Comparison of ENCODE assay signal across 8 mouse cellular contexts in genomic region chr15:5107686-5108654, GRCm38 (mm10). TPM values are rescaled to one million over a fixed set of nuclear protein-coding genes. Genes with fewer than 3 reads are reported as not detected.
A peak's percentile ranks its signal among the peaks of the same experiment; 100 is the strongest.
DNase-seq lines count a peak whose midpoint lies in the region; ATAC-seq and TF ChIP-seq lines count a peak whose summit lies in the region.

Card6 (minus strand) TSS chr15:5108539.

- TF ChIP-seq POLR2A in bone marrow, adult 2 months (IDR thresholded peaks at IDR 0.05; ENCODE audit: borderline replicate concordance, control insufficient read depth, low read depth, low read length): no peak

- no peak for TF ChIP-seq CTCF in bone marrow, adult 2 months (IDR thresholded peaks at IDR 0.05; ENCODE audit: control insufficient read depth, insufficient read depth, low read length)
- no peak for TF ChIP-seq CTCF in liver, embryonic 14.5 days (IDR thresholded peaks at IDR 0.05; ENCODE audit: low read depth)

- no peak within 1 kb of the TSS for H3K9ac ChIP-seq in hindbrain, embryonic 16.5 days (ENCODE audit: low read depth, low read length)
- H3K9ac ChIP-seq in liver, embryonic 14.5 days (replicated peaks): peak within 1 kb of the TSS; percentile 57
- H3K9ac ChIP-seq in stomach, embryonic 14.5 days (replicated peaks; ENCODE audit: low read depth, low read length): peak within 1 kb of the TSS; percentile 10; the same call in 1 of the 2 replicates

- ATAC-seq in hindbrain, embryonic 16.5 days: no peak
- no peak for ATAC-seq in liver, embryonic 14.5 days (ENCODE audit: insufficient read depth)
- ATAC-seq in stomach, embryonic 14.5 days (ENCODE audit: insufficient number of reproducible peaks, insufficient read depth, low FRiP score, low read depth): no peak

- TF ChIP-seq EP300 in liver, embryonic 14.5 days (IDR thresholded peaks at IDR 0.05; ENCODE audit: low read depth): no peak

- H3K4me1 ChIP-seq in bone marrow, adult 2 months (ENCODE audit: control insufficient read depth, insufficient read depth, low read length): peaks cover 2% of the 10 kb centered on the region; the same call in 1 of the 2 replicates
- H3K4me1 ChIP-seq in hindbrain, embryonic 16.5 days (ENCODE audit: control insufficient read depth, insufficient read depth, low read depth, low read length): no peaks in the 10 kb centered on the region
- peaks cover 9 to 10% of the 10 kb centered on the region in 2 experiments for H3K4me1 ChIP-seq in liver, embryonic 14.5 days (replicated peaks; ENCODE audit: control insufficient read depth in 2 of 2, insufficient read depth in 2 of 2, low read length in 1 of 2)
- no peaks in the 10 kb centered on the region for H3K4me1 ChIP-seq in stomach, embryonic 14.5 days (ENCODE audit: control insufficient read depth, insufficient read depth, low read length)

- no peaks in the 10 kb centered on the region for H3K36me3 ChIP-seq in hindbrain, embryonic 16.5 days (ENCODE audit: control insufficient read depth, insufficient read depth, low read length)
- no peaks in the 10 kb centered on the region for H3K36me3 ChIP-seq in liver, embryonic 14.5 days (replicated peaks; ENCODE audit: control insufficient read depth, insufficient read depth, low read depth)
- H3K36me3 ChIP-seq in stomach, embryonic 14.5 days (ENCODE audit: control insufficient read depth, insufficient read depth, low read length): no peaks in the 10 kb centered on the region

- H3K4me3 ChIP-seq in bone marrow, adult 2 months (replicated peaks; ENCODE audit: control insufficient read depth, low read depth, low read length): peak within 1 kb of the TSS; percentile 58
- H3K4me3 ChIP-seq in hindbrain, embryonic 16.5 days (ENCODE audit: low read length): peak within 1 kb of the TSS; percentile 7; the same call in 1 of the 2 replicates
- peak within 1 kb of the TSS; percentile 35 to 52 for H3K4me3 ChIP-seq in liver, embryonic 14.5 days (ENCODE audit: insufficient read depth in 1 of 2, low read depth in 2 of 2, low read length in 2 of 2)
- peak within 1 kb of the TSS; percentile 19 for H3K4me3 ChIP-seq in stomach, embryonic 14.5 days (ENCODE audit: low read depth, low read length)

- peak; percentile 89 for DNase-seq in heart, adult 11 months
- DNase-seq in heart, postnatal 4 days: no peak
- DNase-seq in liver, embryonic 14.5 days (ENCODE audit: low read depth in 3 of 3, low spot score in 3 of 3): no peak
- DNase-seq in ovary, adult 18-20 months (ENCODE audit: low spot score): no peak
- no peak for DNase-seq in adipocyte (ENCODE audit: low spot score)

- peak within 1 kb of the TSS; percentile 61 for H3K27ac ChIP-seq in bone marrow, adult 2 months (ENCODE audit: control insufficient read depth, insufficient read depth, low read depth, low read length, poor library complexity)
- H3K27ac ChIP-seq in hindbrain, embryonic 16.5 days (ENCODE audit: low read depth, low read length): no peak within 1 kb of the TSS
- no peak within 1 kb of the TSS for H3K27ac ChIP-seq in liver, embryonic 14.5 days
- peak within 1 kb of the TSS; percentile 21; the same call in 1 of the 2 replicates for H3K27ac ChIP-seq in stomach, embryonic 14.5 days (ENCODE audit: low read length)

- no peaks in the 10 kb centered on the region for H3K27me3 ChIP-seq in hindbrain, embryonic 16.5 days (replicated peaks; ENCODE audit: control insufficient read depth, insufficient read depth, low read length)
- H3K27me3 ChIP-seq in liver, embryonic 14.5 days (ENCODE audit: control insufficient read depth, insufficient read depth, low read length): peaks cover 7% of the 10 kb centered on the region
- no peaks in the 10 kb centered on the region for H3K27me3 ChIP-seq in stomach, embryonic 14.5 days (ENCODE audit: control insufficient read depth, insufficient read depth, low read length)

- 2% methylated on average over 21 of the region's 21 CpGs for WGBS in bone marrow, adult 2 months
- WGBS in hindbrain, embryonic 16.5 days: 73% methylated on average over 21 of the region's 21 CpGs
- 6% methylated on average over 21 of the region's 21 CpGs for WGBS in liver, embryonic 14.5 days (ENCODE audit: insufficient replicate concordance)
- 47% methylated on average over 21 of the region's 21 CpGs for WGBS in stomach, embryonic 14.5 days

- H3K4me2 ChIP-seq in hindbrain, embryonic 16.5 days (ENCODE audit: low read length): peak within 1 kb of the TSS; percentile 3; the same call in 1 of the 2 replicates
- H3K4me2 ChIP-seq in liver, embryonic 14.5 days (ENCODE audit: low read depth): peak within 1 kb of the TSS; percentile 66
- peak within 1 kb of the TSS; percentile 24 for H3K4me2 ChIP-seq in stomach, embryonic 14.5 days (replicated peaks; ENCODE audit: low read depth, low read length)

- no peaks in the 10 kb centered on the region for H3K9me3 ChIP-seq in hindbrain, embryonic 16.5 days (ENCODE audit: control insufficient read depth, low read length)
- no peaks in the 10 kb centered on the region for H3K9me3 ChIP-seq in liver, embryonic 14.5 days (ENCODE audit: control insufficient read depth, low read length)
- no peaks in the 10 kb centered on the region for H3K9me3 ChIP-seq in stomach, embryonic 14.5 days (ENCODE audit: control insufficient read depth, low read depth, low read length)

RNA-seq across cellular contexts. Expression of gene Card6, which starts in this region (rescaled TPM):
- 1 to 10 TPM; 5.9 to 6.1 TPM for total RNA-seq in heart, postnatal 4 days (2021)
- 1.3 and 2.1 TPM in 2 replicates for polyA plus RNA-seq in bone marrow, adult 2 months (2011; ENCODE audit: insufficient read depth, insufficient read length, low replicate concordance, missing spikeins)
- 0.42 and 0.56 TPM in 2 replicates for polyA plus RNA-seq in hindbrain, embryonic 16.5 days (2015; fragmentation: Nextera tagmentation; extraction: Ambion mirVana)
- 0.57 and 0.63 TPM in 2 replicates for polyA plus RNA-seq in liver, embryonic 14.5 days (2012; rRNA removed)
- 0.74 and 1.00 TPM in 2 replicates for polyA plus RNA-seq in liver, embryonic 14.5 days (2014; fragmentation: Nextera tagmentation; extraction: Ambion mirVana)
- 1.9 and 2.7 TPM in 2 replicates for polyA plus RNA-seq in stomach, embryonic 14.5 days (2014; fragmentation: Nextera tagmentation; extraction: Ambion mirVana)

Comparison
In these comparisons a context has a peak if more than half of its experiments do, and no peak if none do; other contexts are left out.
1. H3K27ac ChIP-seq: peak in bone marrow, adult 2 months (single experiment) and stomach, embryonic 14.5 days (single experiment); none in hindbrain, embryonic 16.5 days (single experiment) and liver, embryonic 14.5 days (single experiment).
2. H3K4me3 ChIP-seq: peak in every context shown above with its lines; median percentile 58 in bone marrow, adult 2 months; 44 in liver, embryonic 14.5 days; 19 in stomach, embryonic 14.5 days; 7 in hindbrain, embryonic 16.5 days.
3. H3K4me2 ChIP-seq: peak in every context shown above with its lines; median percentile 66 in liver, embryonic 14.5 days; 24 in stomach, embryonic 14.5 days; 3 in hindbrain, embryonic 16.5 days.